Mouse (Mus musculus) C2C12 (cell line): ENCODE measurements at regions not wholly inside any gene's neighbourhood (a gene's known extent, or its start where the extent isn't known, plus 50 kb on each side); places are given as distances from the start of the nearest gene placed in this dataset.

Experiments
- CEBPB ChIP-seq: IDR thresholded peaks from one replicate; pipeline ENCODE4 v1.6.1; 2011; ENCODE audit warnings: low read depth, mild to moderate bottlenecking, control low read depth, moderate library complexity
- CTCF ChIP-seq: IDR thresholded peaks from one replicate; pipeline ENCODE4 v1.5.1; 2011; ENCODE audit not compliant: control insufficient read depth, insufficient read depth, insufficient read length
- MYOD1 ChIP-seq: IDR thresholded peaks from one replicate; pipeline ENCODE4 v1.6.1; 2011; ENCODE audit warnings: low read depth; ENCODE audit not compliant: control insufficient read depth, insufficient read length
- USF1 ChIP-seq: IDR thresholded peaks from one replicate; pipeline ENCODE4 v1.6.1; 2011; ENCODE audit warnings: low read depth, mild to moderate bottlenecking, control low read depth, moderate library complexity

DNA sequence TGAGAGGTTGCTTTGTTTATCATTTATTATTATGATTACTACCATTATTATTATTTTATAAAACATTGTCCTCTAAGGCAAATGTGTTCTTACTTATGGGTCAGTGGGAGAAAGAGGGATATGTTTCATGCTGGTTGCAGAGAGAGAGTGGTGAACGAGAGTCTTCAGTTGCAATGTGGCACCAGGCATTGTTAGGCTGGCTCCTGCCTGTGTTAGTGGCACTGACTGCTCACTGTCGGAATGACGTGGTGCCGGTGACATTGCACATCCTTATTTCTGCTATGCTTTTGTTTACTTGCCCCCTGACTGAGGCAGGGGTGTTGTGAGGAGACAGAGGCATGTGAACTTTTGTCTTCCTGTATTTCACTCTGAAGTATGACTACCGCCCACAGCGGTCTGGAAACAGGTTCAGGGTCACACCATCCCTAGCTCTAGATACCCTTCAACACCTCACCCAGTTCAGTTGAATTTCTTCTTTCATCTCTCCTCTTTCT lies 138.1 kb downstream of the Ppp4r2 start:
- no peak for TF ChIP-seq CEBPB
- TF ChIP-seq MYOD1, result no peak
- TF ChIP-seq USF1, result no peak
- TF ChIP-seq CTCF, result no peak
